ENCODE assay signal across 30 mouse cellular contexts in the genomic region with DNA sequence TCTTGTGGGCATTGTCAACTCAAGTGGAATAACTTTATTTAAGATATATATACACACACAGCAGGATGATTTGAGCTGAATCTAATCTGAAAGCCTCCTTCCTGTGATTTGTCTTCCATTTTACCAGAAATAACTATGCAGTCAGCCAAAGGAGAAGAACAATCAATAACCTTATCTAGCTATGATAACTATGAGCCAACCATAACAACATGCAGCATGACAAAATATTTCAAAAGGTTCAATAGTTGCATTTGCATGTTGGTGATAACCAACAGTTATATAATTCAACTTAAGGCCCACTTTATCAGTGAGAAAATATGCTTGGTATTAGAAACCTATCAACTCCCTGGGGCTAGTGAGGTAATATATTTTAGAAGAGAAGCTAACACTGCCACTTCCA. TPM values are rescaled to one million over a fixed set of nuclear protein-coding genes. Genes with fewer than 3 reads are reported as not detected.
"Had no signal": no experiment of that assay in that cellular context is flagged by ENCODE, and none has a peak within 500 bp of the region (broad histone marks: within the 10 kb centered on the region; RNA-seq: fewer than 3 reads in every experiment).

No protein-coding gene starts in this region.

- DNase-seq: cerebellum, adult 8-10 months; cerebellum, adult 9-10 months; cerebellum, adult 9-11 months; cerebellum, postnatal 14 days; cerebellum, postnatal 25 days; cerebellum, postnatal 36 days; embryo, embryonic 11 days; forebrain, postnatal 0 days; gastrocnemius, adult 2 months; gastrocnemius, postnatal 10 days; gastrocnemius, postnatal 14 days; gastrocnemius, postnatal 25 days; gastrocnemius, postnatal 36 days; heart, adult 11 months; heart, adult 18-20 months; heart, adult 2 months had no signal

- H3K4me1 ChIP-seq: embryonic facial prominence, embryonic 10.5 days; embryonic facial prominence, embryonic 12.5 days; embryonic facial prominence, embryonic 13.5 days; embryonic facial prominence, embryonic 15.5 days; forebrain, embryonic 10.5 days; forebrain, embryonic 12.5 days; forebrain, embryonic 13.5 days; forebrain, embryonic 15.5 days had no signal

- H3K9me3 ChIP-seq: embryonic facial prominence, embryonic 10.5 days; embryonic facial prominence, embryonic 12.5 days; embryonic facial prominence, embryonic 13.5 days; embryonic facial prominence, embryonic 15.5 days; forebrain, embryonic 10.5 days; forebrain, embryonic 12.5 days; forebrain, embryonic 13.5 days; forebrain, embryonic 15.5 days had no signal

- H3K36me3 ChIP-seq: embryonic facial prominence, embryonic 10.5 days; embryonic facial prominence, embryonic 12.5 days; embryonic facial prominence, embryonic 13.5 days; embryonic facial prominence, embryonic 15.5 days; forebrain, embryonic 10.5 days; forebrain, embryonic 12.5 days; forebrain, embryonic 15.5 days had no signal

- ATAC-seq: forebrain, embryonic 13.5 days; forebrain, embryonic 14.5 days; forebrain, embryonic 15.5 days; forebrain, embryonic 16.5 days; forebrain, postnatal 0 days had no signal

- H3K27me3 ChIP-seq: embryonic facial prominence, embryonic 12.5 days; embryonic facial prominence, embryonic 13.5 days; embryonic facial prominence, embryonic 15.5 days; forebrain, embryonic 12.5 days; forebrain, embryonic 13.5 days; forebrain, embryonic 15.5 days had no signal

- H3K4me2 ChIP-seq: embryonic facial prominence, embryonic 12.5 days; embryonic facial prominence, embryonic 13.5 days; embryonic facial prominence, embryonic 15.5 days; forebrain, embryonic 12.5 days; forebrain, embryonic 13.5 days; forebrain, embryonic 15.5 days had no signal

- H3K9ac ChIP-seq: embryonic facial prominence, embryonic 12.5 days; embryonic facial prominence, embryonic 13.5 days; embryonic facial prominence, embryonic 15.5 days; forebrain, embryonic 12.5 days; forebrain, embryonic 13.5 days; forebrain, embryonic 15.5 days; forebrain, postnatal 0 days had no signal

- H3K27ac ChIP-seq: embryonic facial prominence, embryonic 10.5 days; embryonic facial prominence, embryonic 12.5 days; embryonic facial prominence, embryonic 13.5 days; embryonic facial prominence, embryonic 15.5 days; forebrain, embryonic 10.5 days; forebrain, embryonic 12.5 days; forebrain, embryonic 13.5 days; forebrain, embryonic 15.5 days; gastrocnemius, adult 2 months; heart, adult 2 months had no signal

- H3K4me3 ChIP-seq: embryonic facial prominence, embryonic 10.5 days; embryonic facial prominence, embryonic 12.5 days; embryonic facial prominence, embryonic 13.5 days; embryonic facial prominence, embryonic 15.5 days; erythroblast, embryonic 14.5 days; forebrain, embryonic 10.5 days; forebrain, embryonic 12.5 days; forebrain, embryonic 13.5 days; forebrain, embryonic 15.5 days; gastrocnemius, adult 2 months; heart, adult 2 months had no signal

RNA-seq across cellular contexts. Expression of a gene that starts 30.8 kb away (rescaled TPM):
- total RNA-seq: common myeloid progenitor, adult 5-6 weeks; granulocyte monocyte progenitor cell, adult 5-6 weeks had no signal
- polyA plus RNA-seq: erythroblast, embryonic 14.5 days; gonadal fat pad, adult 2 months had no signal
